Mouse (Mus musculus) retina, adult 2 months (tissue): ENCODE results near the gene Fchsd2.

Experiments used
- DNase-seq: peaks from one replicate; pipeline ENCODE4 v3.0.0-alpha.2; 2012; ENCODE audit warnings: low read depth, low spot score

Gene Fchsd2

GRCm38 (mm10) chr7:101072123-101072740 lies 20.4 kb upstream of the Fchsd2 start:
- DNase-seq, result no peak

GRCm38 (mm10) chr7:101074170-101074767 lies 18.4 kb upstream of the Fchsd2 start:
- DNase-seq, result no peak

- DNase-seq, result no peak
Measured at GRCm38 (mm10) chr7:101083562-101084166, 9.0 kb upstream of the Fchsd2 start.

GRCm38 (mm10) chr7:101084816-101085456 lies 7.7 kb upstream of the Fchsd2 start:
- no peak for DNase-seq

GRCm38 (mm10) chr7:101085779-101086178 lies 6.9 kb upstream of the Fchsd2 start:
- no peak for DNase-seq

- no peak for DNase-seq
Measured at GRCm38 (mm10) chr7:101088687-101089086, 4.0 kb upstream of the Fchsd2 start.

- no peak for DNase-seq
Measured at GRCm38 (mm10) chr7:101089242-101089641, 3.4 kb upstream of the Fchsd2 start.

- DNase-seq, result no peak
Measured at GRCm38 (mm10) chr7:101093231-101093630, 568 bp downstream of the Fchsd2 start.

GRCm38 (mm10) chr7:101094746-101095145 lies 2.1 kb downstream of the Fchsd2 start:
- no peak for DNase-seq

GRCm38 (mm10) chr7:101095560-101095959 lies 2.9 kb downstream of the Fchsd2 start:
- no peak for DNase-seq

- DNase-seq, result no peak
Measured at GRCm38 (mm10) chr7:101096576-101096975, 3.9 kb downstream of the Fchsd2 start.

- DNase-seq, result no peak
Measured at GRCm38 (mm10) chr7:101097084-101097483, 4.4 kb downstream of the Fchsd2 start.

GRCm38 (mm10) chr7:101099981-101100380 lies 7.3 kb downstream of the Fchsd2 start:
- no peak for DNase-seq

GRCm38 (mm10) chr7:101101156-101101691 lies 8.6 kb downstream of the Fchsd2 start:
- no peak for DNase-seq

- no peak for DNase-seq
Measured at GRCm38 (mm10) chr7:101106666-101107065, 14.0 kb downstream of the Fchsd2 start.

- no peak for DNase-seq
Measured at GRCm38 (mm10) chr7:101107073-101107810, 14.6 kb downstream of the Fchsd2 start.

GRCm38 (mm10) chr7:101107968-101108652 lies 15.4 kb downstream of the Fchsd2 start:
- peak; percentile 85 for DNase-seq

- no peak for DNase-seq
Measured at GRCm38 (mm10) chr7:101108653-101109005, 16.0 kb downstream of the Fchsd2 start.

GRCm38 (mm10) chr7:101109006-101109855 lies 16.6 kb downstream of the Fchsd2 start:
- no peak for DNase-seq

- DNase-seq, result no peak
Measured at GRCm38 (mm10) chr7:101109856-101110350, 17.2 kb downstream of the Fchsd2 start.
